Mouse (Mus musculus) kidney, postnatal 36 days (tissue): Measurements from ENCODE around the gene Chaf1b.

Source experiments
- DNase-seq, 2 experiments: peaks; one replicate each; pipeline ENCODE4 v3.0.0; 2021 to 2022; ENCODE audit warnings: mixed read lengths in 2 of 2

Chaf1b gene

DNA sequence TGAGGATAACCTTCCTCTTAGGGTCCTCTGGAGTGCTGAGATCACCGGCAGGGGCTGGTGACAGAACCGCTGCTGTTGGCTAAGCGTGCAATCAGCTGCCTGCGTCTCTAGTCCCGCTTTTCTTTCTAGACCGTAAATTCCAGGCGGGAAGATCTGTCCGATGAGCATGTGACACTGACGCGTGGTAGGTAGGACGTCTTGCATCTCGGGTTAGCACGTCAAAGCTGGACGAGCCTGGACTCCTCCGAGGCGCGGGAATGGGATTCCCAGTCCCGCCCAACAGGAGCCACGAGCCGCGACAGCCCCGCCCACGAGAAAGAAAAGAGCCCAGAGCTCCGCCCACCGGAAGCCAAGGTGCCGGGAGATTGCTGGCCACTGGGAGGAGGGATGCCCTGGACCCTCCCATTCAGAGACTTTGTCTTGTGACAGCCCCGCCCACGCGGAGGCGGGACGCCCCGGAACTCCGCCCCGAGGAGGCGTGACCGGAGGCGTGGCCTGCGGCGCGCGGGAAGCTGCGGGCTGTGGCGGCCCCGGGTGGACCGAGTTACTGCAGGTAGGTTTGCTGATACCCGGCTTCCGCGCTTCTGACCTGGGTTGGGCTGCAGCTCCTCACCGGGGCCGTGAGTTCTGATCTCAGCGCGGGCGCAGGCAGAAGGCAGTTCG is at the start of gene Chaf1b:
Chaf1b (plus strand) TSS at position 479 of the 663 bp plus-strand sequence.
- DNase-seq, result peak; percentile 97 to 98

DNA sequence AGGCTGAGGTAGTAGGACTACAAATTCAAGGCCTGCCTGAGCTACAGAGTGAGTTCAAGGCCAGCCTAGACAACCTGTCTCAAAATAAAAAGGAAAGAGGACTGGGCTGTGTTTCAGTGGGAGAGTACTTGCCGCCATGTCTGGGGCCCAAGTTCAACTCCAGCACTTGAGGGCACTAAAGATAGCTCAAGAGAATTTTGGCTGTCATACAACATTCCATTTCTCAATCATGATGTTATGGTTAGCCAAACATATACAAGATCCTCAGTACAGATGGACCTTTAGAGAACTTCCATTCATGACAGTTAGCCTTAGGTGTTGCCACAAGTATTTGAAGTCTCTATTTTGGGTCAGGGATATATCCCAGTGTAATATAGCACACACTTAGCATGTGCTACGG is 49.6 kb upstream of the Chaf1b start:
- no peak for DNase-seq

DNA sequence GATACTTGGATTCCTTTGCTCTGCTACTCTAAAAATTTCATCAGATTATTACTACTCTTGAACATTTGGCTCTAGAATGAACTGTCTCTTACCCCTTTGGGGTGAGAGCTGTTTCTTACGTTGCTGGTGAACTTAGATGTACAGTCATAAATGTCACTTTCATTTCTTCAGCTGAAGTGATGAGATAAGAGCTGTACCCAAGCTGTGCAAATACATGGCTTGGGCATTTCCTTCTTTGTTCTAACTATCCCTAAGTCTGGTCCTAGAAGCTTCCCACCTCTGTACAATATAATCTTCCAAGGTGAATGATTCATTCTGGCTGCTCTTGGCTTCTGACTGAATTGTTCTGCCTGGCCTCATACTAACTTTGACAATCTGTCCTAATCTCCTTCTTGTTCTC is 44.7 kb upstream of the Chaf1b start:
- DNase-seq, result no peak

DNA sequence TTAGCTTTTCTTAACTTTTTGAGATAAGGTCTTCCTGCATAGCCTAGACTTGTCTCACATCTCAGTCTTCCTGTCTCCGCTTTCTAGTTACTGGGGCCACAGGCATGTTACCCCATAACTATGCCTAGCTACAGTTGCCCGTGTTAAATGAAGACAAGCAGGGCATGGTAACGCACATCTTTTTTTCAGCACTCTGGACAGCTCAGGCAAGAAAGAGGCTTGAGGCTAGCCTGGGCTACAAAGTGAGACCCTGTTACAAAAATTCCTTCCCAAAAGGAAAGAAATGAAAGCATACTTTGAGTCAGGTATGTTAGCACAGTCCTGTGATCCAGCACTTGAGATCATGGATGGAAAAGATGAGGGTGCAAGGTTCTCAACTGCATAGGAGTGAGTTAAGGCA is 33.2 kb upstream of the Chaf1b start:
- no peak for DNase-seq

DNA sequence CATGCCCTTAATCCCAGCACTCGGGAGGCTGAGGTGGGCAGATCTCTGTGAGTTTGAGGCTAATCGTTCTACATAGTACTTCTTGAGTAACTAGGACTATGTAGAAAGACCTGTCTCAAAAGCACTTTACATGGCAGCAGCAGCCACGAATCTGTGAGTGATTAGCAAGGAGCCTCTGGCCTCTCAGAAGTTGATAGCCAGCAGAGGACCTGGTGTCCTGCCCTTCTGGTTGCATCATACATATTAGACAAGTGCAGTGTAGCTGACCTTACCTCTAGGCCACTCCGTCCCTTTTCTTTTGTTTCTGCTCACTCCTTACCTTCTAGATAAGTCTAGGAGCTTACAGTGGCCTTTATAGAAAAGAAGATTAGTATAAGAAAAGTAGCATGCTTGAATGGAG is 23.7 kb upstream of the Chaf1b start:
- DNase-seq, result no peak

DNA sequence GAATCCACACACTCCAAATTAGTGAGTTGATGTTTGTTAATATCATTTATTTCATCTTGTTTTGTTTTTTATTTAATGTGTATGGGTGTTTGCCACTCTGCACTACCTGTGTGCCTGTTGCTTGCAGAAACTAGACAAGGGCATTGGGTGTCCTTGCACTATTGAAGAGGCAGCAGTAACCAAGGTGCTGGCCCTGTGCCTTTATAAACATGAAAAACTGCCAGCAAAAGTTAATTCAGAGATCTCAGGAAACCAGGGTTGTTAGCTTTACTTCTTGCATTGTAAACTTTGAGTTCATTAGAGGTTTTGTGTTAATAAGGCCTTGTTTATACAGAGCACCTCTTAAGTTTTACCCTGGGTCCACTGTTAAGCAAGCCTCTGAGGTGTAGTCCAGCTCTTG is 23.0 kb upstream of the Chaf1b start:
- peak; percentile 54 to 63 for DNase-seq

DNA sequence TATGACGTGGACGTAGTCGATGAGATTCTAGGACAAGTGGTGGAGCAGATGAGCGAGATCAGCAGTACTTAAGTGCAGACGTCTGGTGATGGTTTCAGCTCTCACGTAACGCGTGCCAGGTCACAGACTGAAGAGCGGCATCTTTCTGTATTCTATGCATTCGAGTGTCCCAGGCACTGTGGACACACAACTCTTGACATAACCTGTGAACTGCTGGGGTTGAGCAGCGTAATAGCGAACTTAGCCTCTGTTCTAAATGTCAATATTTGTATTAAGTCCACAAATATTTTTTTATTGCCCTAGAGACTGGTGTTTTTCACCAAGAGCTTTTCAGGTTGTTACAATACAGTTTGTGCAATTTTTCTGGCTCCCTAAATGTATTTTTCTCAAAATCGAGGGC is 8.9 kb upstream of the Chaf1b start:
- DNase-seq, result no peak

DNA sequence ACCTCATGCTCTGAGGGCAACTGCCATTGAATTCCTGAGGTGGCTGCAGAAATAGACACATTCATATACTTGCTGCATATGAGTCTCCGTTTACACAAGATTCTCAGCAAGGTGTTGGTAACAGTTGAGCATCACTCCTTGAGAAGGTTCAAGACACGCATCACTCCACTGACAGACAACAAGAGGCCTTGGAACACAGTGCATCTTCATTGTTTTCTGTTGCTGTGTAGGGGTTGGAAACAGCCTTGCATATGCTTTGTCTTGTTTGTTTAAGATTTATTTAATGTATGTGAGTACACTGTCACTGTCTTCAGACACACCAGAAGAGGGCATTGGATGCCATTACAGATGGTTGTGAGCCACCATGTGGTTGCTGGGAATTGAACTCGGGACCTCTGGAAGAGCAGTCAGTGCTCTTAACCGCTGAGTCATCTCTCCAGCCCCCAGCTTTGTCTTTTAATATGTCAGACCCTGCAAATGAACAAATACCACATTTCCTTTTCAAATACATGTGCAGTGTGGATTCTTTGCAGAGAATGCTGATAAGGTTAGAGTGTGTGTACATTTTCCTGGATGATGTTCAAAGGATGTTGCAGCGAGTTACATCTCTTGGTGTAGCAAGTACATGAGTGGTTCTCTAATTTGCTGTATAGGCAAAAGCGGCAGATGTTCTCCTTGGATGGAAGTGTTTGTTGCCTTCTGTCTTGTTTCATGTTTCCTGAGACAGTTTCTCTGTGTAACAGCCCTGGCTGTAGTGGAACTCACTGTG is 5.9 kb upstream of the Chaf1b start:
- no peak for DNase-seq

DNA sequence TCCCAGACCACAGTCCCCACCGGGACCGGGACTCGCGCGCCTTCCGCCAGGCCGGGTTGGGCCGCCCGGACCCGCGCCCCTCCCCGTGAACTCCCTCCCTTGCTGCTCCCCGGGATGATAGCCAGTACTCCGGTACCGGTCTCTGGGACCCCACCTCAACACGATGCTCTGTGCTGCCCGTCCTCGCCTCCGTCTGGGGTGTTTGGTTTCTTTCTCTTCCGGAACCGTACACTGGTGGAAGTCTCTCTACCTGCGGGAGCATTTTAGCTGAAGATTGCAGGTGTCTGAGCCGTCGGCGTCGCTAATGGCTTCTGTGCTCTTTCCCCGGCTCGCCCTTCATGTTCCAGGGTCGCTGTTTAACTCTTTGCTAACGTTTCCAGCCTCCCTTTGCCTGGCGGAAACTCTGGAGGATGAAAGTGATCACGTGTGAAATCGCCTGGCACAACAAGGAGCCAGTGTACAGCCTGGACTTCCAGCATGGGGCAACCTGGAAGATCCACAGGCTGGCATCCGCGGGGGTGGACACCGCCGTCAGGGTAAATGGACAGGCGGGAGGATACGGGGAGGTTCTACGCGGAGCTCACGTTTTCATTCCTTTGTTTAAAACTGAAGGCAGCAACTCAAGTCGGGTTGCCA is 503 bp downstream of the Chaf1b start:
- peak; percentile 10 to 46 for DNase-seq

DNA sequence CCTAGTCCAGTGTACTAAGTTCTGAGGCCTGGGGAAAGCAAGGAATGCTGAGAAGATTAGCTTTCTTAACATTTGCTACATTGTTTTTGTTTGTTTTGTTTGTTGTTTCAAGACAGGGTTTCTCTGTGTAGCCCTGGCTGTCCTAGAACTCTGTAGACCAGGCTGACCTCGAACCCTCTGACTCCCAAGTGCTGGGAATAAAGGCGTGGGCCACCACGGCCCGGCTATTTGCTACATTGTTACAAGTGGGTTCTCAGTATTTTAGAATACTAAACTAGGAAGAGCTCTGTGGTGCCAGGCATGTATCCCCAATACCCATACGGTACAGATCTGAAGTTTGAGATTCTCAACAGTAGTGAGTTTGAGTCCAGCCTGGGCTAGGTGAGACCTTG is 1.0 kb downstream of the Chaf1b start:
- DNase-seq, result no peak

DNA sequence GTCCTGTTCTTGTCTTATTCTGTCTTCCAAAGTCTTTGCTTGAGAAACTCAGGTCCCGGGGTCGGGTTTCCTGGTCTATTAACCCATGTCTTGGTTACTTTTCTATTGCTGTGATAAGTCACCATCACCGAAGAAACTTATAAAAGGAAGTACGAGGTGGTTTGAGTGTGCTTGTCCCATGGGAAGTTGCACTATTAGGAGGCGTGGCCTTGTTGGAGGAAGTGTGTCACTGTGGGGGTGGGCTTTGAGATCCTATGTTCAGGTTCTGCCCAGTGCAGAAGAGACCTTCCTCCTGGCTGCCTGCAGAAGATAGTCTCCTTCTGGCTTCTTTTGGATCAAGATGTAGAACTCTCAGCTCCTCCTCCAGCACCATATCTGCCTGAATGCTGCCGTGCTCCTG is 4.8 kb downstream of the Chaf1b start:
- no peak for DNase-seq

DNA sequence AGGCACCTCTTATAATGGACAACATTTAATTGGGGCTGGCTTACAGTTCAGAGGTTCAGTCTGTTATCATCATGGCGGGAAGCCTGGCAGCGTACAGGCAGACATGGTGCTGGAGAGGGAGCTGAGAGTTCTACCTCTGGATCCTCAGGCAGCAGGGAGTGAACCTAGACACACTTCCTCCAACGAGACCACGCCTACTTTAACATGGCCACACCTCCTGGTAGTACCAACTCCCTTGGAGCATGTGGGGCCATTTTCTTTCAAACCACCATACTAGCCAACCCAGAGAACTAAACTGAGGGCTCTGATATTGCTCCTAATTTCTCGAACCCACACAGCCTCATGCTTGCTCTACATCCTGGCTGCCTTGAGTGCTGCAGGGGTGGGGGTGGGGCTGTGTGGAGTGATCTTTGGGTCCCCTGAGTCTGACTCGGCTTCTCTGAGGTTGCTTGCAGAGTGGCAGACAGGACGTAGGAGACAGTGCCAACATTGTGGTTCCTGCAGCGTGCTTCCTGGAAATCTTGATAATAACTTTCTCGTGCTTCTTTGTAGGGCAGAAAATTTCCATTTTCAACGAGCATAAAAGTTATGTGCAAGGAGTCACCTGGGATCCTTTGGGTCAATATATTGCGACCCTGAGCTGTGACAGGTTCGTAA is 7.4 kb downstream of the Chaf1b start:
- no peak for DNase-seq

DNA sequence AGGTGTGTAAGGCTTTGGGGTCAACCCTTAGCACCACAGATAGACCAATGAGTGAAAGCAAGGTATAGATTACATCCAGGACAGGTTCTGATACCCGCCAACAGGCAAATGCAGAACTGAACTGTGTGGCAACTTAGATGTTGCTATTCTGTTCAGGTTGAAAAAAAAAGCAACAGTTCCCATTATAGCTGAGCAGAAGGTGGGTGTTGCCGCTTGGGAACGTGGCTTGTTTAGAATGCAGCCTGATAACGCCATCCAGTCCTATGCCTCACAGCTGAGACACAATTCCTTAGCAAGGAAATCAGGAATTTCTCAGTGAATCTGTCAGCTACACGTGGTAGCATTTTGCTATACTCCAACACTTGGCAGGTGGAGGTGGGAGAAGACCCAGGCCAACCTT is 9.6 kb downstream of the Chaf1b start:
- no peak for DNase-seq

DNA sequence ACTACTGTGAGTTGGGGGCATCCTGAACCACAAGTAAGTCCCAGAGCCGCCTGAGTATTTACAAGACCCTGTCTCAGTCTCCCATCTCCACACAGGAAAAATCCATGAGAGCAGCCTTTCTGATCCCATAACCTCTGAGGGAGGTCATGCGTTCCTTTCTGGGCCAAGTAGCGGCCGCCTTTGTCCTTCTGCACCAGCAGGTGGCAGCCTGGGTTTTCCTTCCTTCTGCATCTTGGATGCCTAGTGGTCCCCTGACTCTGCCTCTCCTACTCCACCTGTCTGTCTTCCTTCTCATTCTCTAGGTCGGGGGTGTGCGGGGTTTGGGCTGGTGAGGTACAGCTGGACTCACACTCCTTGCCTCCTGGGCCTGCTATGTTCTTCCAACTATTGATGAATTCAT is 19.3 kb downstream of the Chaf1b start:
- DNase-seq, result peak; percentile 28 to 68

DNA sequence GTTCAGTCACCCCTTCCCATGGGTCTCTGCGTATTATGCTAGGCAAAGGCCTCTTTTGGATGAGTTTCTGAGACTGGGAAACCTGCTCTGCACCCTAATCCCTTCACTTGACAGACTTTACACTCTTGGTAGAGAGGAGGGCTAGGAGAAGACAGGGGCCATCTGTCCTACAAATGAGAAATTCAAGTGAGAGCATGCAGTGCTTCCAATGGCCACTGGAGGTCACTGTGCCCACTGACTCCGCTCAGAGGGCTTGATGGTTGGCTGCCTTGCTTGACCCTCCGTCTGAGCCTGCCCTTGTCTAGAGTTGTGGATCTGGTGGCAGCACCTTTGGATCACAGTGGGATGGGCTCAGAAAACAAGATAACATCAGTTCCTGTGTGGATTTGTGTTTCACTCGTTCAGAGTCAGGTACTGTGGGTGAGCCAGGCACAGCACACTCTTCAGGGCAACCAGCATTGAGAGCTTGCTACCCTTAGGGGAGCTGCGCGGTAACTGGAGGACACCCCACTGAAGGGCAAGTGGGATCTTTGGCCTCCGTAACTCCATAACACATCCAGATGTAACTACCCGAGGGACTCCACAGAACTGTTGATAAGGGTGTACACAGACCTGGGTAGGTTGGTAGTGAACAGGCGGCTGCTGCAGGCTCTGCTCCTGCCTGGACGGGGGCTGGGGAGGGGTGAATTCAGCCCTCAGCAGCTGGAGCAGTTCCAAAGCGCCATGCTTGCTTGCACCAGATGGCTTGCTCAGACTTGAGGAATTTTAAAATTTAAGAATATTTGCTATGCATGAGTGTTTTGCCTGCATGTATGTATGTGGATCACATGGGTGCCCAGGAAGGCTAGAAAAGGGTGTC is 22.7 kb downstream of the Chaf1b start:
- DNase-seq, result peak; percentile 68 to 85

DNA sequence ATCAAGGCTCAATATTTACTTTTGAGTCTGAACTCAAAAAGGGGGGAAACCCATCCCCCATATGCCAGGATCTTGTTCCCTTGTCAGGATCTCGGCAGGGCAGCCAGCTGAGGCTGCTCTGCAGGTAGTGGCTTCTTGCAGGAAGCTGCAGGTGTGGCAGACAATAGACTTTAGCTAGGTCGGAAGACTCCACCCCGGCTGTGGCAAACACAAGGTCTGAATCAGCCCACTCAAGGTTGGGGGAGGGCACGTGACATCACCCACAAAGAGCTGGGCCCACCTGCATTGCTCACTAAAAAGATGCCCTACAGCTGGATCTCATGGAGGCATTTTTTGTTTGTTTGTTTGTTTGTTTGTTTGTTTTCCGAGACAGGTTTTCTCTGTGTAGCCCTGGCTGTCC is 24.1 kb downstream of the Chaf1b start:
- DNase-seq, result no peak

DNA sequence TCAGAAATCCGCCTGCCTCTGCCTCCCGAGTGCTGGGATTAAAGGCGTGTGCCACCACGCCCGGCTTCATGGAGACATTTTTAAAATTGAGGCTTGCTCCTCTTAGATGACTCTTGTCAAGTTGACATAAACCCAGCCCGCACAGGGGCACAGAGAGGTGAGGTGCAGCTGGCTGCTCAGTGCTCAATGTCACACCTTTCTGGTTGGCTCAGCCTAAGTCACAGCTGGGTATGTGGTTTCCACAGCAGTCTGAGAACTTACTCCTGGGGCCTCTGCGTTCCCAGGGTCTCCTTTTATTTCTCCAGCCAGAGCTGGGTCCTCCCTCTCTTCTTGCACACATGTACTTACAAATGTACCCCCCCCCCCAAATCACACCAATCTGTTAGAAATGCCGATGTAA is 24.5 kb downstream of the Chaf1b start:
- DNase-seq, result no peak

DNA sequence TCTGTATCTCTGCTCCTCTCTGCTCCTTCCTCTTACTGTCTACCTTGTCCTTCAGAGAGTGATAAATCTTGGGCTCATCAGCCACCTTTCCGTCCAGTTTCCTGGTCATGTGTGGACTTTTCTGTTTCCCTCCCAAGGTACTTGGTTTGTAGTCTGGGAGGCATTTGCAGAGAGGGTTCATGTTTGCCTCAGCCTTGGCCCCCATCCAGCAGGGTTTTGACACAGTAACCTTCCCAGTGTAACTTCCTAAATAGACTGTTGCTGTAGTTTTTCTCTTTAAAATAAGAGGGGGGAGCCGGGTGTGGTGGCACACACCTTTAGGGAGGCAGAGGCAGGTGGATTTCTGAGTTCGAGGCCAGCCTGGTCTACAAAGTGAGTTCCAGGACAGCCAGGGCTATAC is 26.2 kb downstream of the Chaf1b start:
- peak; percentile 20 to 65 for DNase-seq

DNA sequence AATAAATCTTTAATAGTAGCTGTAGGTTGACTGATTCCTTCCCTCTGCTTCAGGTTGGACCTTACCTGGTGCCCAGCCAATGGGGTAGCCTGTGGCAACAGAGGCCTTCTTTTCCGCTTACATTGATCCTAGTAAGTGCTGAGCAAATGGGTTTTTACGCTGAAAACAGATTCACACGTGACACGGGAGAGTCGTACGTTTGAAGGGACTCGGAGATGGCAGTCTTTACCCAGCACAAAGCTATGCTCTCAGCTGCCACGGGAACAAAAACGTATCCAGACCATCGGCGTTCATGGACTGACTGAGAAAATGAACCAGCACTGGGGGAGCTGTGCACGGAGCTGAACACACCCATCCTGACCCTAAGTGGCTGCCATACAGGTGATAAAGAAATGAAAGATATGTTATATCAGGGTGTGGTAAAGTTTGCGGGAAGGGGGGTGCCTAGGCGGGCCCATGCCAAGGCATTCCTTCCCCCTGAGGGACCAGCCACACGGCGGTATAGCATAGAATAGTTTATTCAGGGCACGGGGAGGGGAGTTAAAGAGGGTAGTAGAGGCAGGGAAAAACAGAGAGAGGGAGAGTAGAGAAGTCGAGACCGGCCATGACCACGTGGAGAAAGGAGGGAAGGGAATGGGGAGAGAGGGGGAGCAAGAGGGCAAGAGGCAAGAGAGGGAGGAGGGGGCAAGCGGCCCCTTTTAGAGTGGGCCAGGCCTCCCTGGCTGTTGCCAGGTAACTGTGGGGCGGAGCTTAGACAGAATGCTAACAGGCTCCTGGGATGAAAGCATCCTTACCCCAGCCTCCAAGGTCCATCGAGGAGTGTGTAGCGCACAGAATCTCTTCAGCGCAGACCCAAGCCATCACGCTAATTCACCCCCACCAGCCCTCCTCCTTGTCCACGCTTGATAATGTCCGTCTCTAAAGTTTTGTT is 27.3 kb downstream of the Chaf1b start:
- DNase-seq, result no peak

DNA sequence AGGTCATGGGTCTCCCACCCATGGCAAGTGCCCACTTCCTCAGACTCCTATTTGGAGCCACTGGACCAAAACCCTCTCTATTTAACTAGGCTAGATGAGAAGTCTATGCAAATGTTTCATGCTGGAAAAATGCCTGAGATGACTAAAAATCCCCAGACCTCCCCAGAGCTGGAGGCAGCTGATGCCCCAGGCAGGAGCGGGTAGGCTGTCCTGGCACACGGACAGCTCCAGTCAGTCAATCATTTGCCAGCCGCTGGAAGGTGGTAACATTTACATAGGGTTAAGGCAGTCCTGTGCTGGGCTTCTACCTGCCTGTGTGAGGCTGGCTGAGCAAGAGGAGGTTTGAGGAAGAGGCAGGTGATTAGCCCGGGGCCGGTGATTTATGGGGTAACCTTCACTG is 28.5 kb downstream of the Chaf1b start:
- DNase-seq, result peak; percentile 84 to 90

DNA sequence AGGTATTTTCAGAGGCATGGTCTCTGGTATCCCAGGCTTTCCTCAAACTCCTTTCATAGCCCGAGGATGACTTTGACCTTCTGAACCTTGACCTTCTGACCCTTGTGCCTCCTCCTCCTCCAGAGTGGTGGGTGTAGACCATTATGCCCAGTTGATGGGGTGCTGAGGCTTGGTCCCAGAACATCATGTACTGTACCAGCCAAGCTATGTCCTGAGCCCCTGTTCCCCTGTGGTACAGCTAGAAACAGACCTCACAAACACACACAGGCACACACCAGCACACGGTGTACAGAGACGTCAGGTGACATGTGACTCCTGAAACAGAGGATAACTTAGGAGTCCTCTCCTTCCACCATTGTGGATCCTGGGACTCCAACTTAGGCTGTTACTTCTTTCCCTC is 29.1 kb downstream of the Chaf1b start:
- DNase-seq, result peak in 1 of 2 experiments; percentile 29
